Mouse (Mus musculus): ENCODE measurements around the gene Cebpa.

The Cebpa gene

GRCm38 (mm10) chr7:35156561-35157477 is 37.7 kb downstream of the Cebpa start:
- Histone ChIP-seq H3K4me1 (replicated peaks; ENCODE audit: low read depth, low read length) (no peaks in the 10 kb centered on the region), H3K36me3 (ENCODE audit: insufficient read depth, low read length) (no peaks in the 10 kb centered on the region), H3K27me3 (ENCODE audit: insufficient read depth, low read length) (peaks cover 69% of the 10 kb centered on the region), H3K9me3 (ENCODE audit: low read length) (peaks cover 12% of the 10 kb centered on the region; the same call in 1 of the 2 replicates), H3K4me3 (replicated peaks; ENCODE audit: low read length) (no peak overlapping the region)
- TF ChIP-seq POU5F1 (IDR thresholded peaks at IDR 0.05; ENCODE audit: borderline replicate concordance, low read length), result no peak

GRCm38 (mm10) chr7:35157512-35157911 is 38.4 kb downstream of the Cebpa start:
- no peak for TF ChIP-seq NANOG (IDR thresholded peaks at IDR 0.05; ENCODE audit: borderline replicate concordance, low read length)
- no peak for TF ChIP-seq CTCF (conservative IDR thresholded peaks at IDR 0.05; ENCODE audit: low read length)
- TF ChIP-seq POU5F1 (IDR thresholded peaks at IDR 0.05; ENCODE audit: borderline replicate concordance, low read length), result no peak
- Histone ChIP-seq H3K4me1 (replicated peaks; ENCODE audit: low read depth, low read length) (no peaks in the 10 kb centered on the region), H3K27me3 (ENCODE audit: insufficient read depth, low read length) (peaks cover 70% of the 10 kb centered on the region), H3K4me3 (replicated peaks; ENCODE audit: low read length) (no peak overlapping the region), H3K9me3 (ENCODE audit: low read length) (peaks cover 12% of the 10 kb centered on the region; the same call in 1 of the 2 replicates), H3K36me3 (ENCODE audit: insufficient read depth, low read length) (no peaks in the 10 kb centered on the region)

GRCm38 (mm10) chr7:35162443-35162842 is 43.4 kb downstream of the Cebpa start:
- TF ChIP-seq POU5F1 (IDR thresholded peaks at IDR 0.05; ENCODE audit: borderline replicate concordance, low read length) (no peak), CTCF (conservative IDR thresholded peaks at IDR 0.05; ENCODE audit: low read length) (no peak), NANOG (IDR thresholded peaks at IDR 0.05; ENCODE audit: borderline replicate concordance, low read length) (no peak)
- H3K36me3 ChIP-seq (ENCODE audit: insufficient read depth, low read length), result no peaks in the 10 kb centered on the region
- H3K27me3 ChIP-seq (ENCODE audit: insufficient read depth, low read length), result peaks cover 63% of the 10 kb centered on the region
- H3K4me3 ChIP-seq (replicated peaks; ENCODE audit: low read length), result no peak overlapping the region
- H3K4me1 ChIP-seq (replicated peaks; ENCODE audit: low read depth, low read length), result peaks cover 3% of the 10 kb centered on the region
- H3K9me3 ChIP-seq (ENCODE audit: low read length), result peaks cover 12% of the 10 kb centered on the region; the same call in 1 of the 2 replicates

- Histone ChIP-seq H3K36me3 (ENCODE audit: insufficient read depth, low read length) (no peaks in the 10 kb centered on the region), H3K27me3 (ENCODE audit: insufficient read depth, low read length) (peaks cover 58% of the 10 kb centered on the region), H3K4me3 (replicated peaks; ENCODE audit: low read length) (no peak overlapping the region), H3K9me3 (ENCODE audit: low read length) (peaks cover 12% of the 10 kb centered on the region; the same call in 1 of the 2 replicates), H3K4me1 (replicated peaks; ENCODE audit: low read depth, low read length) (peaks cover 3% of the 10 kb centered on the region)
- no peak for TF ChIP-seq POU5F1 (IDR thresholded peaks at IDR 0.05; ENCODE audit: borderline replicate concordance, low read length)
Measured at GRCm38 (mm10) chr7:35163600-35163999, 44.5 kb downstream of the Cebpa start.

- H3K27me3 ChIP-seq (ENCODE audit: insufficient read depth, low read length), result peaks cover 58% of the 10 kb centered on the region
- H3K4me1 ChIP-seq (replicated peaks; ENCODE audit: low read depth, low read length), result peaks cover 4% of the 10 kb centered on the region
- H3K9me3 ChIP-seq (ENCODE audit: low read length), result peaks cover 12% of the 10 kb centered on the region; the same call in 1 of the 2 replicates
- no peak overlapping the region for H3K4me3 ChIP-seq (replicated peaks; ENCODE audit: low read length)
- no peak for TF ChIP-seq NANOG (IDR thresholded peaks at IDR 0.05; ENCODE audit: borderline replicate concordance, low read length)
- TF ChIP-seq CTCF (conservative IDR thresholded peaks at IDR 0.05; ENCODE audit: low read length), result no peak
- no peak for TF ChIP-seq POU5F1 (IDR thresholded peaks at IDR 0.05; ENCODE audit: borderline replicate concordance, low read length)
- no peaks in the 10 kb centered on the region for H3K36me3 ChIP-seq (ENCODE audit: insufficient read depth, low read length)
Measured at GRCm38 (mm10) chr7:35164131-35164530, 45.0 kb downstream of the Cebpa start.

- Histone ChIP-seq H3K36me3 (ENCODE audit: insufficient read depth, low read length) (no peaks in the 10 kb centered on the region), H3K27me3 (ENCODE audit: insufficient read depth, low read length) (peaks cover 61% of the 10 kb centered on the region), H3K9me3 (ENCODE audit: low read length) (no peaks in the 10 kb centered on the region), H3K4me1 (replicated peaks; ENCODE audit: low read depth, low read length) (peaks cover 19% of the 10 kb centered on the region), H3K4me3 (replicated peaks; ENCODE audit: low read length) (no peak overlapping the region)
- no peak for TF ChIP-seq POU5F1 (IDR thresholded peaks at IDR 0.05; ENCODE audit: borderline replicate concordance, low read length)
- TF ChIP-seq NANOG (IDR thresholded peaks at IDR 0.05; ENCODE audit: borderline replicate concordance, low read length), result no peak
- TF ChIP-seq CTCF (conservative IDR thresholded peaks at IDR 0.05; ENCODE audit: low read length), result no peak
Measured at GRCm38 (mm10) chr7:35166988-35167387, 47.9 kb downstream of the Cebpa start.

GRCm38 (mm10) chr7:35167925-35168324 is 48.8 kb downstream of the Cebpa start:
- Histone ChIP-seq H3K9me3 (ENCODE audit: low read length) (no peaks in the 10 kb centered on the region), H3K27me3 (ENCODE audit: insufficient read depth, low read length) (peaks cover 59% of the 10 kb centered on the region), H3K4me3 (replicated peaks; ENCODE audit: low read length) (no peak overlapping the region), H3K36me3 (ENCODE audit: insufficient read depth, low read length) (no peaks in the 10 kb centered on the region), H3K4me1 (replicated peaks; ENCODE audit: low read depth, low read length) (peaks cover 28% of the 10 kb centered on the region)
- TF ChIP-seq POU5F1 (IDR thresholded peaks at IDR 0.05; ENCODE audit: borderline replicate concordance, low read length) (no peak), NANOG (IDR thresholded peaks at IDR 0.05; ENCODE audit: borderline replicate concordance, low read length) (no peak), CTCF (conservative IDR thresholded peaks at IDR 0.05; ENCODE audit: low read length) (no peak)

- TF ChIP-seq POU5F1 (IDR thresholded peaks at IDR 0.05; ENCODE audit: borderline replicate concordance, low read length), result no peak
- no peak for TF ChIP-seq NANOG (IDR thresholded peaks at IDR 0.05; ENCODE audit: borderline replicate concordance, low read length)
- TF ChIP-seq CTCF (conservative IDR thresholded peaks at IDR 0.05; ENCODE audit: low read length), result peak; percentile 90
- Histone ChIP-seq H3K36me3 (ENCODE audit: insufficient read depth, low read length) (no peaks in the 10 kb centered on the region), H3K9me3 (ENCODE audit: low read length) (no peaks in the 10 kb centered on the region), H3K4me1 (replicated peaks; ENCODE audit: low read depth, low read length) (peaks cover 39% of the 10 kb centered on the region), H3K4me3 (replicated peaks; ENCODE audit: low read length) (no peak overlapping the region), H3K27me3 (ENCODE audit: insufficient read depth, low read length) (peaks cover 57% of the 10 kb centered on the region)
Measured at GRCm38 (mm10) chr7:35169341-35169740, 50.2 kb downstream of the Cebpa start.

All from E14TG2a.4 (cell line).